ENCODE assay signal across 22 mouse cellular contexts in the genomic region with DNA sequence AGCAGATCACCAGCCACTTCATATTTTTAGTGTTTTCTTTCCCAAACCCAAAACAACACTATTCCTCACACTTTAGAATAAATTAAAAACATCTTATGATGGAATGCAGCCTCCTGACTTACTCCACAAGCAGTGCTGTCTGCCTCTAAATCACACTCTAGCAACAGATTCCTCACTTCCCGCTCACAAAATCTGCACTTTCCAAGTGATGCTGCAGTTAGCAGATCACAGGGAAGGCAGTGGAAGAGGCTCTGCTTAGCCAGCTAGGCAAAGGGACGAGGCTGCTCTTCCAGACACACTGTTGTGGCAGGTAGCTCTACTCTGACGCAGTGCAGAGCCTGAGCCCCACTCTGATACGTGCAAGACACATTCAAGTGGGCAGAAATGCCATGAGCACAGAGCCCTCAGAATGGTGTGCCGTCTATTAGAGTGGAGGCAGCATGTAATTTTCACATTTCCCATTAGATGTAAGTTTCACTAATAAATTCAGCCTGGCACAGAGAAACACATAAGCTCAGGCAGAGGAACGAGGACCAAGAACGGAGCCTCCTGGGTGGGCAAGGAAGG.
DNase-seq lines count a peak whose midpoint lies in the region; ATAC-seq and TF ChIP-seq lines count a peak whose summit lies in the region.
"Had no signal": no experiment of that assay in that cellular context is flagged by ENCODE, and none has a peak within 500 bp of the region (broad histone marks: within the 10 kb centered on the region; RNA-seq: fewer than 3 reads in every experiment).

No protein-coding gene starts in this region.

- no peak for TF ChIP-seq EP300 in lung, postnatal 0 days (IDR thresholded peaks at IDR 0.05)
- no peak for TF ChIP-seq EP300 in stomach, postnatal 0 days (optimal IDR thresholded peaks at IDR 0.05)

- H3K4me1 ChIP-seq in lung, postnatal 0 days (ENCODE audit: insufficient read depth, low read depth, low read length), result peaks cover 5% of the 10 kb centered on the region; the same call in 1 of the 2 replicates
- peaks cover 8% of the 10 kb centered on the region for H3K4me1 ChIP-seq in olfactory bulb, adult 2 months (ENCODE audit: control insufficient read depth, insufficient read depth, low read length)
- no peaks in the 10 kb centered on the region for H3K4me1 ChIP-seq in stomach, postnatal 0 days (replicated peaks; ENCODE audit: control insufficient read depth, insufficient read depth)
- H3K4me1 ChIP-seq: hindbrain, embryonic 12.5 days; midbrain, embryonic 10.5 days; stomach, embryonic 15.5 days had no signal

- no peaks in the 10 kb centered on the region for H3K27me3 ChIP-seq in lung, postnatal 0 days (replicated peaks; ENCODE audit: insufficient read depth, low read length)
- H3K27me3 ChIP-seq in stomach, postnatal 0 days (ENCODE audit: control insufficient read depth, insufficient read depth, low read length), result no peaks in the 10 kb centered on the region
- H3K27me3 ChIP-seq: embryonic facial prominence, embryonic 12.5 days; hindbrain, embryonic 12.5 days; stomach, embryonic 15.5 days had no signal

- TF ChIP-seq CTCF in lung, postnatal 0 days (IDR thresholded peaks at IDR 0.05), result no peak
- no peak for TF ChIP-seq CTCF in olfactory bulb, adult 2 months (IDR thresholded peaks at IDR 0.05; ENCODE audit: insufficient read depth, low read depth, low read length)
- TF ChIP-seq CTCF in stomach, postnatal 0 days (IDR thresholded peaks at IDR 0.05; ENCODE audit: low read depth), result no peak

- no peak for TF ChIP-seq POLR2A in olfactory bulb, adult 2 months (IDR thresholded peaks at IDR 0.05; ENCODE audit: insufficient read depth, low read depth, low read length)

- no peaks in the 10 kb centered on the region for H3K36me3 ChIP-seq in lung, postnatal 0 days (ENCODE audit: insufficient read depth, low read length)
- H3K36me3 ChIP-seq in stomach, postnatal 0 days (ENCODE audit: control insufficient read depth, insufficient read depth, low read length), result no peaks in the 10 kb centered on the region
- H3K36me3 ChIP-seq: embryonic facial prominence, embryonic 12.5 days; hindbrain, embryonic 12.5 days; midbrain, embryonic 10.5 days; stomach, embryonic 15.5 days had no signal

- peak; percentile 19 for DNase-seq in frontal cortex, postnatal 36 days (ENCODE audit: low spot score in 2 of 2)
- DNase-seq in frontal cortex, postnatal 14 days (ENCODE audit: low spot score in 2 of 2), result no peak
- peak; percentile 34 for DNase-seq in lung, postnatal 0 days (ENCODE audit: low spot score)
- DNase-seq in lung, postnatal 36 days, result no peak
- no peak for DNase-seq in spleen, postnatal 10 days (ENCODE audit: low spot score in 2 of 2)
- DNase-seq in stomach, postnatal 0 days (ENCODE audit: low spot score), result no peak
- DNase-seq: adrenal gland, adult 2 months; cerebellum, adult 9-11 months; gastrocnemius, postnatal 10 days; heart, adult 2 months; heart, postnatal 10 days; kidney, adult 2 months; kidney, postnatal 14 days; lung, adult 18-20 months had no signal

- WGBS in lung, postnatal 0 days, result 59% methylated on average over 7 of the region's 7 CpGs
- WGBS in olfactory bulb, adult 2 months, result 30% methylated on average over 7 of the region's 7 CpGs
- 74% methylated on average over 7 of the region's 7 CpGs for WGBS in stomach, postnatal 0 days

- H3K27ac ChIP-seq in lung, postnatal 0 days (ENCODE audit: low read length), result no peak overlapping the region
- peak overlapping the region; percentile 52; the same call in 1 of the 2 replicates for H3K27ac ChIP-seq in olfactory bulb, adult 2 months (ENCODE audit: insufficient read depth, low read depth, low read length)
- H3K27ac ChIP-seq in stomach, postnatal 0 days (replicated peaks), result no peak overlapping the region
- H3K27ac ChIP-seq: embryonic facial prominence, embryonic 12.5 days; heart, adult 2 months; hindbrain, embryonic 12.5 days; layer of hippocampus, adult 2 months; macrophage; midbrain, embryonic 10.5 days; stomach, embryonic 15.5 days had no signal

- ATAC-seq in lung, postnatal 0 days, result no peak
- no peak for ATAC-seq in stomach, postnatal 0 days (ENCODE audit: low FRiP score, low TSS enrichment)

- H3K4me3 ChIP-seq in lung, postnatal 0 days (ENCODE audit: low read depth, low read length), result no peak overlapping the region
- H3K4me3 ChIP-seq in olfactory bulb, adult 2 months (ENCODE audit: insufficient read depth, low read depth, low read length), result no peak overlapping the region
- H3K4me3 ChIP-seq in stomach, postnatal 0 days (ENCODE audit: low read depth, low read length), result no peak overlapping the region
- H3K4me3 ChIP-seq: embryonic facial prominence, embryonic 12.5 days; heart, adult 2 months; hindbrain, embryonic 12.5 days; layer of hippocampus, adult 2 months; midbrain, embryonic 10.5 days; stomach, embryonic 15.5 days had no signal

- H3K4me2 ChIP-seq in lung, postnatal 0 days (replicated peaks; ENCODE audit: low read depth, low read length), result no peak overlapping the region
- H3K4me2 ChIP-seq in stomach, postnatal 0 days (replicated peaks; ENCODE audit: low read depth), result no peak overlapping the region
- H3K4me2 ChIP-seq: embryonic facial prominence, embryonic 12.5 days; hindbrain, embryonic 12.5 days; liver, embryonic 11.5 days; stomach, embryonic 15.5 days had no signal

- H3K9me3 ChIP-seq in lung, postnatal 0 days (ENCODE audit: low read length), result no peaks in the 10 kb centered on the region
- H3K9me3 ChIP-seq in stomach, postnatal 0 days (ENCODE audit: control insufficient read depth, low read length), result no peaks in the 10 kb centered on the region
- H3K9me3 ChIP-seq: embryonic facial prominence, embryonic 12.5 days; hindbrain, embryonic 12.5 days; midbrain, embryonic 10.5 days; stomach, embryonic 15.5 days had no signal

- H3K9ac ChIP-seq in lung, postnatal 0 days (replicated peaks; ENCODE audit: low read depth), result no peak overlapping the region
- H3K9ac ChIP-seq in stomach, postnatal 0 days (ENCODE audit: low read length), result no peak overlapping the region
- H3K9ac ChIP-seq: embryonic facial prominence, embryonic 12.5 days; hindbrain, embryonic 12.5 days; stomach, embryonic 15.5 days had no signal

Comparison
In these comparisons a context has a peak if more than half of its experiments do, and no peak if none do; other contexts are left out.
1. DNase-seq: peak in frontal cortex, postnatal 36 days (2 of 2) and lung, postnatal 0 days (single experiment); none in frontal cortex, postnatal 14 days (0 of 2), lung, postnatal 36 days (single experiment), spleen, postnatal 10 days (0 of 2) and stomach, postnatal 0 days (single experiment).